In genomic region chr2:26583640-26584039, GRCm38 (mm10) we compare ENCODE assay signal across 8 mouse cellular contexts. TPM values are rescaled to one million over a fixed set of nuclear protein-coding genes. Genes with fewer than 3 reads are reported as not detected.
DNase-seq lines count a peak whose midpoint lies in the region; ATAC-seq and TF ChIP-seq lines count a peak whose summit lies in the region.

No protein-coding gene starts in this region.

- H3K9me3 ChIP-seq in limb, embryonic 15.5 days = no peaks in the 10 kb centered on the region
- no peaks in the 10 kb centered on the region for H3K9me3 ChIP-seq in stomach, embryonic 14.5 days (ENCODE audit: control insufficient read depth, low read depth, low read length)

- peak; percentile 74 for TF ChIP-seq POLR2A in cortical plate, adult 2 months (IDR thresholded peaks at IDR 0.05; ENCODE audit: extremely low read depth, insufficient read depth, low read length)

- TF ChIP-seq CTCF in cortical plate, adult 2 months (IDR thresholded peaks at IDR 0.05; ENCODE audit: extremely low read depth, insufficient read depth, low read length) = no peak

- no peaks in the 10 kb centered on the region for H3K27me3 ChIP-seq in limb, embryonic 15.5 days
- H3K27me3 ChIP-seq in stomach, embryonic 14.5 days (ENCODE audit: control insufficient read depth, insufficient read depth, low read length) = no peaks in the 10 kb centered on the region

- H3K9ac ChIP-seq in limb, embryonic 15.5 days = 0 out of 2 replicates have a peak overlapping the region, but pooled peaks have one; percentile 17
- no peak overlapping the region for H3K9ac ChIP-seq in stomach, embryonic 14.5 days (replicated peaks; ENCODE audit: low read depth, low read length)

- peak; percentile 51 to 69 for DNase-seq in adrenal gland, adult 18-20 months (ENCODE audit: low spot score in 2 of 2)
- peak; percentile 82 for DNase-seq in heart, postnatal 4 days
- DNase-seq in frontal cortex, adult 2 months (ENCODE audit: extremely low spot score in 1 of 2, low spot score in 1 of 2) = no peak
- no peak for DNase-seq in cerebellum, postnatal 14 days

- 60% methylated on average over 11 of the region's 11 CpGs for WGBS in limb, embryonic 15.5 days
- 29% methylated on average over 11 of the region's 11 CpGs for WGBS in stomach, embryonic 14.5 days

- H3K4me1 ChIP-seq in cortical plate, adult 2 months (ENCODE audit: control insufficient read depth, insufficient read depth, low read length) = no peaks in the 10 kb centered on the region
- H3K4me1 ChIP-seq in limb, embryonic 15.5 days = peaks cover 16% of the 10 kb centered on the region
- H3K4me1 ChIP-seq in stomach, embryonic 14.5 days (ENCODE audit: control insufficient read depth, insufficient read depth, low read length) = peaks cover 12% of the 10 kb centered on the region

- peak overlapping the region; percentile 29 for H3K4me3 ChIP-seq in cortical plate, adult 2 months (ENCODE audit: insufficient read depth, low read length)
- peak overlapping the region; percentile 21 for H3K4me3 ChIP-seq in limb, embryonic 15.5 days
- H3K4me3 ChIP-seq in stomach, embryonic 14.5 days (ENCODE audit: low read depth, low read length) = peak overlapping the region; percentile 9; the same call in 1 of the 2 replicates

- H3K36me3 ChIP-seq in limb, embryonic 15.5 days = no peaks in the 10 kb centered on the region
- H3K36me3 ChIP-seq in stomach, embryonic 14.5 days (ENCODE audit: control insufficient read depth, insufficient read depth, low read length) = no peaks in the 10 kb centered on the region

- H3K4me2 ChIP-seq in limb, embryonic 15.5 days = no peak overlapping the region
- no peak overlapping the region for H3K4me2 ChIP-seq in stomach, embryonic 14.5 days (replicated peaks; ENCODE audit: low read depth, low read length)

- no peak for ATAC-seq in limb, embryonic 15.5 days (ENCODE audit: insufficient number of reproducible peaks, low FRiP score, low TSS enrichment, low read depth)
- no peak; the same call in 1 of the 2 replicates for ATAC-seq in stomach, embryonic 14.5 days (ENCODE audit: insufficient number of reproducible peaks, insufficient read depth, low FRiP score, low read depth)
- ATAC-seq in granulocyte monocyte progenitor cell, adult 5-6 weeks (replicated peaks; ENCODE audit: poor library complexity, severe bottlenecking) = no peak

- H3K27ac ChIP-seq in cortical plate, adult 2 months (ENCODE audit: insufficient read depth, low read length) = peak overlapping the region; percentile 67
- peak overlapping the region; percentile 43 for H3K27ac ChIP-seq in limb, embryonic 15.5 days
- peak overlapping the region; percentile 48 for H3K27ac ChIP-seq in stomach, embryonic 14.5 days (ENCODE audit: low read length)

RNA-seq across cellular contexts. Expression of gene Gm20532, which starts 2.8 kb away (rescaled TPM):
- total RNA-seq in adrenal gland, adult 18-20 months (2021) = not detected
- not detected in 2 replicates for polyA plus RNA-seq in cortical plate, adult 2 months (2012; rRNA removed)
- not detected for total RNA-seq in heart, postnatal 4 days (2021)
- polyA plus RNA-seq in limb, embryonic 15.5 days (2015; fragmentation: Nextera tagmentation; extraction: Ambion mirVana) = 0.24 TPM in 1 of 2 replicates, not detected in the other
- not detected in 2 replicates for polyA plus RNA-seq in stomach, embryonic 14.5 days (2014; fragmentation: Nextera tagmentation; extraction: Ambion mirVana)
- not detected in 2 replicates for polyA plus RNA-seq in frontal cortex, adult 2 months (2012; rRNA removed)
- not detected in 2 replicates for total RNA-seq in granulocyte monocyte progenitor cell, adult 5-6 weeks (2014; fragmentation: Nextera tagmentation)
- not detected in 2 replicates for total RNA-seq in granulocyte monocyte progenitor cell, adult 5-6 weeks (2017)

RNA-seq across cellular contexts. Expression of gene Egfl7, which starts 3.8 kb away (rescaled TPM):
- 100 to 1,000 TPM in 1 of 2 experiments, 10 to 100 TPM in 1; 97.9 to 102 TPM for total RNA-seq in adrenal gland, adult 18-20 months (2021)
- polyA plus RNA-seq in cortical plate, adult 2 months (2012; rRNA removed) = 137 and 145 TPM in 2 replicates
- 100 to 1,000 TPM; 317 to 343 TPM for total RNA-seq in heart, postnatal 4 days (2021)
- 107 and 122 TPM in 2 replicates for polyA plus RNA-seq in limb, embryonic 15.5 days (2015; fragmentation: Nextera tagmentation; extraction: Ambion mirVana)
- 113 and 120 TPM in 2 replicates for polyA plus RNA-seq in stomach, embryonic 14.5 days (2014; fragmentation: Nextera tagmentation; extraction: Ambion mirVana)
- 123 and 130 TPM in 2 replicates for polyA plus RNA-seq in frontal cortex, adult 2 months (2012; rRNA removed)
- 22.7 and 32.6 TPM in 2 replicates for total RNA-seq in granulocyte monocyte progenitor cell, adult 5-6 weeks (2014; fragmentation: Nextera tagmentation)
- 9.6 and 20.4 TPM in 2 replicates for total RNA-seq in granulocyte monocyte progenitor cell, adult 5-6 weeks (2017)

RNA-seq across cellular contexts. Expression of gene Agpat2, which starts 20.6 kb away (rescaled TPM):
- total RNA-seq in adrenal gland, adult 18-20 months (2021) = 100 to 1,000 TPM; 431 to 896 TPM
- 2.3 TPM in 2 replicates for polyA plus RNA-seq in cortical plate, adult 2 months (2012; rRNA removed)
- total RNA-seq in heart, postnatal 4 days (2021) = 10 to 100 TPM; 23.9 to 25.4 TPM
- 31.5 and 36.3 TPM in 2 replicates for polyA plus RNA-seq in limb, embryonic 15.5 days (2015; fragmentation: Nextera tagmentation; extraction: Ambion mirVana)
- polyA plus RNA-seq in stomach, embryonic 14.5 days (2014; fragmentation: Nextera tagmentation; extraction: Ambion mirVana) = 43.7 and 44.8 TPM in 2 replicates
- 2.7 and 3.6 TPM in 2 replicates for polyA plus RNA-seq in frontal cortex, adult 2 months (2012; rRNA removed)
- 42.4 and 46.7 TPM in 2 replicates for total RNA-seq in granulocyte monocyte progenitor cell, adult 5-6 weeks (2014; fragmentation: Nextera tagmentation)
- total RNA-seq in granulocyte monocyte progenitor cell, adult 5-6 weeks (2017) = 50.2 and 55.2 TPM in 2 replicates

RNA-seq across cellular contexts. Expression of gene Fam69b, which starts 44.6 kb away (rescaled TPM):
- total RNA-seq in adrenal gland, adult 18-20 months (2021) = 10 to 100 TPM in 1 of 2 experiments, 1 to 10 TPM in 1; 8.6 to 13.9 TPM
- polyA plus RNA-seq in cortical plate, adult 2 months (2012; rRNA removed) = 88.8 and 95.7 TPM in 2 replicates
- total RNA-seq in heart, postnatal 4 days (2021) = 1 to 10 TPM; 6.1 to 7.0 TPM
- polyA plus RNA-seq in limb, embryonic 15.5 days (2015; fragmentation: Nextera tagmentation; extraction: Ambion mirVana) = 32.0 and 42.8 TPM in 2 replicates
- polyA plus RNA-seq in stomach, embryonic 14.5 days (2014; fragmentation: Nextera tagmentation; extraction: Ambion mirVana) = 37.7 and 38.5 TPM in 2 replicates
- polyA plus RNA-seq in frontal cortex, adult 2 months (2012; rRNA removed) = 82.4 and 88.0 TPM in 2 replicates
- total RNA-seq in granulocyte monocyte progenitor cell, adult 5-6 weeks (2014; fragmentation: Nextera tagmentation) = 11.1 and 13.9 TPM in 2 replicates
- 8.3 and 9.3 TPM in 2 replicates for total RNA-seq in granulocyte monocyte progenitor cell, adult 5-6 weeks (2017)

Comparison
In these comparisons a context has a peak if more than half of its experiments do, and no peak if none do; other contexts are left out.
1. DNase-seq: peak in adrenal gland, adult 18-20 months (2 of 2) and heart, postnatal 4 days (single experiment); none in frontal cortex, adult 2 months (0 of 2) and cerebellum, postnatal 14 days (0 of 2).
2. Peak in every context shown above with its lines, with median percentiles within 50 percentile points of each other: H3K27ac ChIP-seq and H3K4me3 ChIP-seq.